Mouse (Mus musculus) MEL (cell line): ENCODE data around the gene Smug1.

Experiments
- CHD1 ChIP-seq: IDR thresholded peaks from 2 replicates; pipeline ENCODE4 v1.6.1; 2012; ENCODE audit warnings: low read depth, mild to moderate bottlenecking, inconsistent platforms, low read length, improper control_type of control experiment
- CTCF ChIP-seq, 3 experiments: IDR thresholded peaks in 2 of 3; conservative IDR thresholded peaks in 1 of 3; 2 replicates each; pipeline ENCODE4 v1.5.1; 2011 to 2012; ENCODE audit warnings: low read length in 3 of 3, low read depth in 2 of 3, mild to moderate bottlenecking in 2 of 3, improper control_type of control experiment in 1 of 3, inconsistent platforms in 1 of 3, mixed read lengths in 1 of 3, moderate library complexity in 1 of 3; ENCODE audit not compliant: control insufficient read depth in 1 of 3, insufficient read depth in 1 of 3, poor library complexity in 1 of 3, severe bottlenecking in 1 of 3
- EP300 ChIP-seq, 2 experiments: IDR thresholded peaks; 2 replicates each; pipeline ENCODE4 v1.6.1; 2011; ENCODE audit warnings: improper control_type of control experiment in 2 of 2, low read length in 2 of 2, low read depth in 1 of 2, mild to moderate bottlenecking in 1 of 2
- ETS1 ChIP-seq: IDR thresholded peaks from 2 replicates; pipeline ENCODE4 v1.6.1; 2012; ENCODE audit warnings: low read depth, mild to moderate bottlenecking, inconsistent platforms, low read length, improper control_type of control experiment, moderate library complexity
- MAX ChIP-seq: IDR thresholded peaks from 2 replicates; pipeline ENCODE4 v1.6.1; 2011; ENCODE audit warnings: low read length, improper control_type of control experiment
- MXI1 ChIP-seq: IDR thresholded peaks from 2 replicates; pipeline ENCODE4 v1.6.1; 2011; ENCODE audit warnings: mild to moderate bottlenecking, low read depth, low read length, improper control_type of control experiment
- POLR2A ChIP-seq, 2 experiments: IDR thresholded peaks; 2 replicates each; pipeline ENCODE4 v1.6.1; 2011 to 2012; ENCODE audit warnings: low read length in 2 of 2, mild to moderate bottlenecking in 2 of 2, control low read depth in 1 of 2, improper control_type of control experiment in 1 of 2, low read depth in 1 of 2, moderate library complexity in 1 of 2; ENCODE audit not compliant: control insufficient read depth in 1 of 2, insufficient read depth in 1 of 2, poor library complexity in 1 of 2
- POLR2AphosphoS5 ChIP-seq: IDR thresholded peaks from 2 replicates; pipeline ENCODE4 v1.6.1; 2012; ENCODE audit warnings: low read depth, borderline replicate concordance, mild to moderate bottlenecking, inconsistent platforms, low read length, moderate library complexity, mixed read lengths
- USF1 ChIP-seq: IDR thresholded peaks from 2 replicates; pipeline ENCODE4 v1.6.1; 2014; ENCODE audit warnings: low read depth, mild to moderate bottlenecking, inconsistent platforms, low read length, improper control_type of control experiment, moderate library complexity
- USF2 ChIP-seq, 2 experiments: IDR thresholded peaks; 2 replicates each; pipeline ENCODE4 v1.6.1; 2011 to 2012; ENCODE audit warnings: improper control_type of control experiment in 2 of 2, low read length in 2 of 2, borderline replicate concordance in 1 of 2, inconsistent platforms in 1 of 2, low read depth in 1 of 2, mild to moderate bottlenecking in 1 of 2; ENCODE audit not compliant: insufficient read depth in 1 of 2

DNA sequence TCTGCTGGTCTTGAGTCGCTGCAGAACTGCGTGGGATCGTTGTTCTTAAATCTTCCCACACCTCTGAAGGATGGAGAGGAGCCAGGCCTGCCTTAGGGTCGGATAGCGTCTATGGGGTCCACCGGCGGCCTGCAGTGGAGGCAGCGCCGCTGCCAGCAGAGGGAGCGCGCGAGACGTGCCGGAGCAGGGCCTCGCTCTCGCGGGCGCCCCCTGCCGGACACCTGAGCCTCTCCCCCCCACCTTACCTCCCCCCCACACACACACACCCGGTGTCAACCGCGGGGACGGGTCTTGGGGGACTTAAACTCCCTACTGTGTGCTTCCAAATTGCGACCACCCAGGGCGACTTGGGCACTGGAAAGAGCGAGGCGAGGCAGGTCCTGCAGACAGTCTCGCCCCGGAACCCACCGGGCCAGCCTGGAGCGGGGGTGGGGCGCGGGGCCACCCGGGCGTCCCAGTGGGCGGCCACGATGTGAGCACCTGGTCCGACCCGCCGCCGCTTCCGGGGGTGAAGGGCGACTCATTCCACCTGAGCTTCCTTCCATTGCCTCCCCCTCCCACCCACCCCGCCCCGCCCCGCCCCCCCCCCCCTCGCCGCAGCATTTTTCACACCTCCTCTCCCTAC, 15.4 kb upstream of the Smug1 start:
- no peak for TF ChIP-seq USF1
- no peak for TF ChIP-seq CHD1
- TF ChIP-seq MAX = no peak
- peak in 2 of 3 experiments; percentile 68 to 99; a peak in 5 of 6 replicates for TF ChIP-seq CTCF (IDR thresholded peaks at IDR 0.05 in 2 of 3, conservative IDR thresholded peaks at IDR 0.05 in 1 of 3; ENCODE audit: control insufficient read depth in 1 of 3, insufficient read depth in 1 of 3, low read depth in 2 of 3, low read length in 3 of 3, poor library complexity in 1 of 3, severe bottlenecking in 1 of 3)
- TF ChIP-seq MXI1 = no peak
- TF ChIP-seq USF2 (IDR thresholded peaks at IDR 0.05; ENCODE audit: borderline replicate concordance in 1 of 2, insufficient read depth in 1 of 2, low read depth in 1 of 2, low read length in 2 of 2) = no peak
- no peak for TF ChIP-seq POLR2AphosphoS5
- TF ChIP-seq ETS1 = no peak
- TF ChIP-seq EP300 (IDR thresholded peaks at IDR 0.05; ENCODE audit: low read depth in 1 of 2, low read length in 2 of 2) = no peak
- no peak for TF ChIP-seq POLR2A (IDR thresholded peaks at IDR 0.05; ENCODE audit: control insufficient read depth in 1 of 2, insufficient read depth in 1 of 2, low read depth in 1 of 2, low read length in 2 of 2, poor library complexity in 1 of 2)
